Mouse (Mus musculus): ENCODE results near the gene Lpp.

The Lpp gene

GRCm38 (mm10) chr16:24441338-24441737 lies 48.0 kb downstream of the Lpp start:
- no peak for DNase-seq

GRCm38 (mm10) chr16:24442500-24443122 lies 49.3 kb downstream of the Lpp start:
- DNase-seq, result no peak

GRCm38 (mm10) chr16:24443123-24443515 lies 49.8 kb downstream of the Lpp start:
- DNase-seq, result no peak

- no peak for DNase-seq
Measured at GRCm38 (mm10) chr16:24443555-24443954, 50.2 kb downstream of the Lpp start.

GRCm38 (mm10) chr16:24444818-24445217 lies 51.5 kb downstream of the Lpp start:
- no peak for DNase-seq

- DNase-seq, result peak; percentile 29
Measured at GRCm38 (mm10) chr16:24445473-24445872, 52.2 kb downstream of the Lpp start.

- DNase-seq, result no peak
Measured at GRCm38 (mm10) chr16:24446449-24446848, 53.1 kb downstream of the Lpp start.

- DNase-seq, result peak; percentile 40
Measured at GRCm38 (mm10) chr16:24447666-24448492, 54.6 kb downstream of the Lpp start.

GRCm38 (mm10) chr16:24448493-24448845 lies 55.2 kb downstream of the Lpp start:
- DNase-seq, result no peak

GRCm38 (mm10) chr16:24449806-24450205 lies 56.5 kb downstream of the Lpp start:
- peak; percentile 62 for DNase-seq

GRCm38 (mm10) chr16:24450256-24450655 lies 56.9 kb downstream of the Lpp start:
- no peak for DNase-seq

- no peak for DNase-seq
Measured at GRCm38 (mm10) chr16:24451123-24451522, 57.8 kb downstream of the Lpp start.

GRCm38 (mm10) chr16:24453536-24453935 lies 60.2 kb downstream of the Lpp start:
- DNase-seq, result no peak

- DNase-seq, result no peak
Measured at GRCm38 (mm10) chr16:24454493-24454892, 61.2 kb downstream of the Lpp start.

- no peak for DNase-seq
Measured at GRCm38 (mm10) chr16:24455361-24455855, 62.1 kb downstream of the Lpp start.

GRCm38 (mm10) chr16:24463842-24464241 lies 70.5 kb downstream of the Lpp start:
- no peak for DNase-seq

- DNase-seq, result no peak
Measured at GRCm38 (mm10) chr16:24464436-24464835, 71.1 kb downstream of the Lpp start.

GRCm38 (mm10) chr16:24465633-24466032 lies 72.3 kb downstream of the Lpp start:
- DNase-seq, result peak; percentile 75

- no peak for DNase-seq
Measured at GRCm38 (mm10) chr16:24467544-24468290, 74.4 kb downstream of the Lpp start.

GRCm38 (mm10) chr16:24469313-24469712 lies 76.0 kb downstream of the Lpp start:
- DNase-seq, result no peak

- no peak for DNase-seq
Measured at GRCm38 (mm10) chr16:24470601-24471000, 77.3 kb downstream of the Lpp start.

GRCm38 (mm10) chr16:24471029-24471428 lies 77.7 kb downstream of the Lpp start:
- no peak for DNase-seq

GRCm38 (mm10) chr16:24471801-24472200 lies 78.5 kb downstream of the Lpp start:
- no peak for DNase-seq

GRCm38 (mm10) chr16:24473966-24474365 lies 80.7 kb downstream of the Lpp start:
- no peak for DNase-seq
